Mouse (Mus musculus) intestine, embryonic 14.5 days (tissue): Measurements from ENCODE around the gene Gpr55. TPM values are rescaled to one million over a fixed set of nuclear protein-coding genes. Genes with fewer than 3 reads are reported as not detected.

Experiments used
- ATAC-seq: fragments of 200-750 bp; cut with Nextera tagmentation; replicated peaks from 2 replicates; pipeline ENCODE4 v1.8.0; 2017; ENCODE audit warnings: low read depth, moderate number of reproducible peaks, moderate TSS enrichment, moderate library complexity; ENCODE audit not compliant: low FRiP score, low TSS enrichment
- DNase-seq: peaks from one replicate; pipeline ENCODE4 v3.0.0-alpha.2; 2018; ENCODE audit warnings: low spot score
- H3K27ac ChIP-seq: fragments of 300-500 bp; sonication (generic); 2 replicates; pipeline ENCODE4 v1.5.1; 2014; ENCODE audit warnings: low read depth, mild to moderate bottlenecking, control low read depth
- H3K27me3 ChIP-seq: fragments of 300-500 bp; sonication (generic); replicated peaks from 2 replicates; pipeline ENCODE4 v1.6.1; 2014; ENCODE audit warnings: low read length, control low read depth; ENCODE audit not compliant: control insufficient read depth, insufficient read depth
- H3K36me3 ChIP-seq: fragments of 300-500 bp; sonication (generic); 2 replicates; pipeline ENCODE4 v1.6.1; 2014; ENCODE audit warnings: low read length, control low read depth; ENCODE audit not compliant: control insufficient read depth, insufficient read depth
- H3K4me1 ChIP-seq: fragments of 300-500 bp; sonication (generic); replicated peaks from 2 replicates; pipeline ENCODE4 v1.6.1; 2014; ENCODE audit warnings: low read length, control low read depth, mixed read lengths; ENCODE audit not compliant: control insufficient read depth, insufficient read depth
- H3K4me2 ChIP-seq: fragments of 300-500 bp; sonication (generic); 2 replicates; pipeline ENCODE4 v1.6.1; 2014; ENCODE audit warnings: low read length
- H3K4me3 ChIP-seq: fragments of 300-500 bp; sonication (generic); 2 replicates; pipeline ENCODE4 v1.5.1; 2014; ENCODE audit warnings: low read depth, low read length, control low read depth, mixed read lengths
- H3K9ac ChIP-seq: fragments of 300-500 bp; sonication (generic); 2 replicates; pipeline ENCODE4 v1.6.1; 2014; ENCODE audit warnings: mild to moderate bottlenecking, low read length
- H3K9me3 ChIP-seq: fragments of 300-500 bp; sonication (generic); 2 replicates; pipeline ENCODE4 v1.6.1; 2016; ENCODE audit warnings: low read length, control low read depth; ENCODE audit not compliant: control insufficient read depth
- WGBS: fragments of 180-500 bp; shearing (Covaris S2); extraction: QIAGEN DNeasy Blood & Tissue Kit; methylation state at CpG from one replicate; pipeline ENCODE4 v1.1.7; 2014; 5-methylcytosine and 5-hydroxymethylcytosine counted together
- polyA plus RNA-seq: library from polyadenylated mRNA; unstranded; fragments of >200 nt; fragmentation: Nextera tagmentation; extraction: Ambion mirVana; gene quantifications from 2 replicates; pipeline ENCODE4 v1.2.1, GENCODE M21; 2014

Gpr55 gene
- polyA plus RNA-seq, 1 experiment from 2014 or later, result not detected

DNA sequence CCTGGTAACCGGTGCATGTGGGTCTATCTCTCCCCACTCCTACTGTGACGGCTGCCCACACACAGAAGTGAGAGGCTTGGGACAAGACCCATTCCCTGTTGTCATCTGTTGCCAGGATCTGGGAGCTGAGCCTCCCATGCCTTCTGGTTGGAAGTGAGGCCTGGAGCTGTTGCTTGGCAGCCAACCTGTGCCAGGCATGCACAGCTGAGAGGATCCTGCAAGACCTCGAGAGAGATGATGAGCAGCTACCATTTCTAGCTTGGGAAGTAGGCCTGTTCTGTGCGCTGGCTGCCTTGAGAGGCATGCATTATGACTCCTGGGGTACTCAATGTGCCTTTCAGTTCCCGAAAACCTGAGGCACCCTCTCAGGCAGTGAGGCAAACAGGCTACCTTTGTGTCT, 29.6 kb downstream of the Gpr55 start:
- peaks cover 19% of the 10 kb centered on the region for H3K4me1 ChIP-seq
- no peak overlapping the region for H3K4me3 ChIP-seq
- H3K27ac ChIP-seq, result no peak overlapping the region
- H3K27me3 ChIP-seq, result no peaks in the 10 kb centered on the region
- 82% methylated on average over 5 of the region's 5 CpGs for WGBS
- no peak overlapping the region for H3K9ac ChIP-seq
- no peak overlapping the region for H3K4me2 ChIP-seq
- DNase-seq, result no peak
- no peak for ATAC-seq
- no peaks in the 10 kb centered on the region for H3K36me3 ChIP-seq
- no peaks in the 10 kb centered on the region for H3K9me3 ChIP-seq

DNA sequence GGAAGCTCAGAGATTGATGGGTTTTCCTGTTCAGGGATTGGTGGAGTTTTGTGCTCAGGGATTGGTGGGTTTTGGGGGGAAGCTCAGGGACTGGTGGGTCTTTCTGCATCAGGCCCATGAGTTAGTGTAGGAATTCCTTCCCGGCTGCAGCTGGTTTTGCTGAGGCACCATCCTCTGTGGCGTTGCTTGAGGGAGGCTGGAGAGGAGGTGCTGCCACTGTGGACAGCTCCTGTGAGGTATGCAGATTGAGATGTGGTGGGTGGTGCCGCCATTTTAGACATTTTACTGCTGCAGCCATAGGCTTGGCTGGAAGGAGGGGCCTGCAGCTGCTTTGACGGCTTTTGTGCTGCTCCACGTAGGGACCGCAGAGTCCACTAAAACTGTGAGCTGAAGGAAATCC, 31.4 kb downstream of the Gpr55 start:
- Histone ChIP-seq H3K9ac (no peak overlapping the region), H3K4me1 (peaks cover 17% of the 10 kb centered on the region), H3K27me3 (no peaks in the 10 kb centered on the region), H3K9me3 (no peaks in the 10 kb centered on the region), H3K4me2 (no peak overlapping the region), H3K27ac (no peak overlapping the region), H3K36me3 (no peaks in the 10 kb centered on the region), H3K4me3 (no peak overlapping the region)
- ATAC-seq, result no peak
- no peak for DNase-seq
- WGBS, result 70% methylated on average over 6 of the region's 6 CpGs

DNA sequence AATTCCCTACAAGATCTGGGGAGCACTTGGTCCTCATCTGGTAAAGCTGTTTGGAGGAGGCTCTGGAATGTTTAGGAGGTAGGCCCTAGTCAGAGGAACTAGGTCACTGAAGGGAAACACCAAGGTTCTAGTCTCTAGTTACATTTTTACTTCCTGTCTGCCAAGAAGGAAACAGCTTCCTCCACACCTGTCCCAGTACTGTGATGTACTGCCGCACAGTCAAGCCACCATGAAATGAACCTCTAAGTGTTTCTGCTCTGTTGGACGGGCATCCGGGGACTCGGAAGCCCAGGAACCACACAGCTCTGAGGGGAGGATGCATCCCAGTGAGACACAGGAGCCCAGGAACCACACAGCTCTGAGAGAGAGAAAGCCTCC, 32.1 kb downstream of the Gpr55 start:
- no peak overlapping the region for H3K9ac ChIP-seq
- H3K36me3 ChIP-seq, result no peaks in the 10 kb centered on the region
- ATAC-seq (no peak), DNase-seq (no peak)
- no peak overlapping the region for H3K4me3 ChIP-seq
- H3K4me1 ChIP-seq, result peaks cover 9% of the 10 kb centered on the region
- no peaks in the 10 kb centered on the region for H3K9me3 ChIP-seq
- no peak overlapping the region for H3K27ac ChIP-seq
- no peak overlapping the region for H3K4me2 ChIP-seq
- WGBS, result 78% methylated on average over 4 of the region's 4 CpGs
- H3K27me3 ChIP-seq, result no peaks in the 10 kb centered on the region

DNA sequence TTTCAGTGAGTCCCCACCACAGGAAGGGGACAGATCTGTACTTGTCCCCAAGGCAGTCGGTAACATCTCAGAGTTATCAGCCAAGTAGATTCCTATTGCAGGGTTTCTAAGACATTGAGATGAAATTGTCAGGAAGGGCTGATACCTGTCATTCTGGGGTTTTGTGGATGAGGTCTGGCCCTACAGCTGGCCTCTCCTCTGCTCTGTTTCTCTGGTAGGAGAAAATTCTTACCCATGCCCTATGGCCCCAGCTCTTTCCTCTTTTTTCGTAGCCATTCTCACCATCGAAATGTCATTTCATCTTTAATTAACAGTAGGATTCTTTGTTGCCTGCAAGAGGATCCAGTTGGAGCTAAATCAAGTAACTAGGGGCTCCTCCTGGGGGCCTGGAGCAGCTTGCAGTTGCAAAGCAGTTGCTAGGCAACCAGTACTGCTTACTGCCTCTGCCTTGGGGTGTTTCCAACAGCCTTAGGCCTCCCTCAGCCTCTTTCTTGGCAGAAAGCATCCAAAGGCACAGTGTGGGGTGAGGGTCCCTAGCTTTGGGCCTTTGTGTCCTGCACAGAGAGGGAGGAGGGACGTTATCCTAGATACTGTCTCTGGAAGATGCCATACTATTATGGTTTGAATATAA, 32.6 kb downstream of the Gpr55 start, which contains the start of gene 4933407L21Rik:
TSS of gene 4933407L21Rik (plus strand) at position 427 of the 631 bp plus-strand sequence.
- Histone ChIP-seq H3K9me3 (no peaks in the 10 kb centered on the region), H3K27me3 (no peaks in the 10 kb centered on the region), H3K4me3 (no peak within 1 kb of the TSS), H3K4me2 (no peak within 1 kb of the TSS), H3K9ac (no peak within 1 kb of the TSS), H3K27ac (no peak within 1 kb of the TSS), H3K4me1 (peaks cover 4% of the 10 kb centered on the region), H3K36me3 (no peaks in the 10 kb centered on the region)
- 48% methylated on average over 4 of the region's 4 CpGs for whole genome bisulfite sequencing
- DNase-seq, result no peak
- no peak for ATAC-seq

DNA sequence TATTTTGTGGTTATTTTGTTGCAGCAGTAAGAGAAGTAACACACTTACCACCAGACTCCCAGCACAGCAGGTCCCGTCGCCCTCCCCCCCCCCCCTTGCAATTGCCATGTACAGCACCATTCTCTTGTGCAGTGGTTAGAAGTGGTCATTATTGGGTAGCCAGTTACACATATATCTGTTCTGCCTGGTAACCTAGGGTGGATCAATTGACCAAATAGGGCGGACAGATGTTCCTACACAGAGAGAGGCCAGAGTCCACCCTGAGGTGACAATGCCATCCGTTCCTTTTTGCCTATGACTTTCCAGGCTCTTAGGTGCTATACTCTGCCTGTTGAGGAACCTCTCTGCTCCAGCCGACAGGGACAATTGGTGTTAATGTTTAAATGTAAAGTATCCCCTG, 35.6 kb downstream of the Gpr55 start:
- 76% methylated on average over 5 of the region's 5 CpGs for WGBS
- H3K27me3 ChIP-seq, result no peaks in the 10 kb centered on the region
- H3K4me2 ChIP-seq, result no peak overlapping the region
- H3K4me3 ChIP-seq, result no peak overlapping the region
- no peaks in the 10 kb centered on the region for H3K36me3 ChIP-seq
- H3K4me1 ChIP-seq, result peaks cover 3% of the 10 kb centered on the region
- ATAC-seq (no peak), DNase-seq (no peak)
- H3K9ac ChIP-seq, result no peak overlapping the region
- no peak overlapping the region for H3K27ac ChIP-seq
- no peaks in the 10 kb centered on the region for H3K9me3 ChIP-seq

DNA sequence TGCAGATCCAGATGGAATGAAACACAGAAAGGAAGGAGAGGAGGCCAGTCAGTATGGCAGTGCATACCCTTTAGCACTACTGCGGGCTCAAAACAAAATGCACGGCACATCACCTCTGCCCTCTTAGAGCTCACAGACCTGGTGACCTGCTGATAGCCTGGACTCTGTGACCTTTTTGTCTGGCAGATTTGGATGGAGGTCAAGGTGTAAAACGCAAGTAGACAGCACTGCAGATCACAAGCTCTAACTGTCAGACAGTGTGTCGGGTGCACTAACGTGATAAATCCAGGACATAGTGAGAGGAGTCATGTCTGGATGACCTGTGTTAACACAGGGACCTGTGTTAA, 38.0 kb downstream of the Gpr55 start:
- Histone ChIP-seq H3K27me3 (no peaks in the 10 kb centered on the region), H3K36me3 (no peaks in the 10 kb centered on the region), H3K9ac (no peak overlapping the region), H3K4me2 (no peak overlapping the region), H3K4me3 (no peak overlapping the region), H3K27ac (no peak overlapping the region), H3K9me3 (no peaks in the 10 kb centered on the region), H3K4me1 (no peaks in the 10 kb centered on the region)
- DNase-seq (no peak), ATAC-seq (no peak)
- 59% methylated on average over 5 of the region's 5 CpGs for WGBS

DNA sequence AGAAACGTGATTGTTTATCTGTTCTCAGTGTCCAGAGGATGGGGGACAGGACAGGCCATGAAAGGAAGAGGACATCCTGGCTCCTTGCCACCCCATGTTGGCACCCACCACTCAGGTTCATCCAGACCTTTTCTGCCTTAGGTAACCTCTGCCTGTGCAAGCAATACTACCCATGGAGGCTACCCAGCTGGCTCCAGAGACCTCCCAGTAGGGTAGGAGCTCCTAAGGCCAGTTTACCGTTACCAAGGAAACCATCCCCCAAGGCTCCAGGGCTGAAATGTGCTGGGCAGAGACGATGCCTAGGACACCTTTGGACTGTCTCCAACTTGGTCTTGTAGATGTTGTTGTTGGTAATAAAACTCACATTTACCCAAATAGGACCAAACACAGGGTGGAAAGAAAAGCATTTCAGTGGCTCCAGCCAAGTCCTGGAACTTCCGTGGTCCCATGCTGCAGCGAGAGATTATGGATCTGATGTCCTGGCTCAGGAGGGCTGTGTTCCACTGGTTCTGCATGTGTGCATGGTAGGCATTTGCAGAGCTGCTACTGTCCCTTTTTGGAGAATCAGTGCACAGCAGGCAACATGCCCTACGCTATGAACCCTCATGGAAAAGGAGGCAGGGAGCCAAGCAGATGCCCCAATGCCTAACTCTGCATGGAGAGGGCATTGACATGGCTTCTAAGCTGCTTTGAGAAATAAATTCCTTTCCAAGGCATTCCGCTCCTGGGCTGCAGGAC, 38.5 kb downstream of the Gpr55 start:
- H3K27ac ChIP-seq, result no peak overlapping the region
- no peak overlapping the region for H3K4me3 ChIP-seq
- DNase-seq (no peak), ATAC-seq (no peak)
- 69% methylated on average over 7 of the region's 7 CpGs for WGBS
- no peaks in the 10 kb centered on the region for H3K9me3 ChIP-seq
- H3K4me2 ChIP-seq, result no peak overlapping the region
- no peaks in the 10 kb centered on the region for H3K27me3 ChIP-seq
- no peaks in the 10 kb centered on the region for H3K4me1 ChIP-seq
- H3K36me3 ChIP-seq, result no peaks in the 10 kb centered on the region
- H3K9ac ChIP-seq, result no peak overlapping the region

DNA sequence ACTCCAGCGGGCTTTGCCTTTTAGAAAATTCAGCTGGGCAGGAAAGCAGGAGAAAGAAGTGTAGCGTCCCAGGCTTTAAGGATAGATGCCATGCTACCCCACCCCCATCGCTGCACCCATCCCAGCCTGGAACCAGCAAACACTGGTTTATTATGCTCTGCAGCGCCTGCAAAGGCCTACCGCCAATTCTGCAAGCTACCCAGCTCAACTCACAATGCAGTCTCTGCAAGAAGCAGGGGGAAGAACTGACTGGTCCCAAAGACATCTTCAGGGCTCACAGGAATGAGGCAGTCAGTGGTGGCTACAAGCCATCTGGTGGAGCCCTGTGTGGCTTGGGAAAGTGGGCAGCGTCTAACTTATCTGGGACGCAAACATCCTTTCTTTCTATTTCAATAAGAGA, 39.1 kb downstream of the Gpr55 start:
- no peak overlapping the region for H3K4me2 ChIP-seq
- no peaks in the 10 kb centered on the region for H3K4me1 ChIP-seq
- H3K4me3 ChIP-seq, result no peak overlapping the region
- H3K27me3 ChIP-seq, result no peaks in the 10 kb centered on the region
- H3K36me3 ChIP-seq, result no peaks in the 10 kb centered on the region
- no peak overlapping the region for H3K27ac ChIP-seq
- 79% methylated on average over 7 of the region's 7 CpGs for WGBS
- no peak for ATAC-seq
- no peak for DNase-seq
- H3K9ac ChIP-seq, result no peak overlapping the region
- H3K9me3 ChIP-seq, result no peaks in the 10 kb centered on the region

DNA sequence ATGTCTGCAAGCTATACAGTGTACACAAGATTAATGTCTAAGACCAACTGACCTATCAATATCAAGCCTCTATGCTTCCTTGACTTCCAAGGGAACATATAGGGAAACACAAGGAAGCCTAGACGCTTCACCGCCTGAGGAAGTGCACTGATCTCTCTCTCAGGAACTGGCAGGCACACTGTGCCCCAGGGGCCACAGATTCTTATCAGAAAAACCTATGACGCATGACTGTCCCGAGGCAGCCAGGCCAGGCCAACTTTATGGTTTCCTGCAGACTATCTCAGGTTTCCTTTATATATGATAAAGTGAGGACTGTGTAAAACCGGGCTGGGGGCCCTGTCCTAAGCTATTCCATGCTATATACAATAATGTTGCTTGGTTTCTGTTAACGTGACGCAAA, 41.2 kb downstream of the Gpr55 start:
- ATAC-seq, result no peak
- H3K9ac ChIP-seq, result no peak overlapping the region
- DNase-seq, result no peak
- H3K9me3 ChIP-seq, result no peaks in the 10 kb centered on the region
- H3K4me2 ChIP-seq, result no peak overlapping the region
- H3K27ac ChIP-seq, result no peak overlapping the region
- no peaks in the 10 kb centered on the region for H3K36me3 ChIP-seq
- H3K27me3 ChIP-seq, result no peaks in the 10 kb centered on the region
- no peak overlapping the region for H3K4me3 ChIP-seq
- WGBS, result 70% methylated on average over 7 of the region's 7 CpGs
- no peaks in the 10 kb centered on the region for H3K4me1 ChIP-seq
